Mouse (Mus musculus): ENCODE data around the gene Ccpg1. TPM values are rescaled to one million over a fixed set of nuclear protein-coding genes. Genes with fewer than 3 reads are reported as not detected.

The Ccpg1 gene
- polyA plus RNA-seq, 1 experiment from 2014 or later, result 22.9 TPM

DNA sequence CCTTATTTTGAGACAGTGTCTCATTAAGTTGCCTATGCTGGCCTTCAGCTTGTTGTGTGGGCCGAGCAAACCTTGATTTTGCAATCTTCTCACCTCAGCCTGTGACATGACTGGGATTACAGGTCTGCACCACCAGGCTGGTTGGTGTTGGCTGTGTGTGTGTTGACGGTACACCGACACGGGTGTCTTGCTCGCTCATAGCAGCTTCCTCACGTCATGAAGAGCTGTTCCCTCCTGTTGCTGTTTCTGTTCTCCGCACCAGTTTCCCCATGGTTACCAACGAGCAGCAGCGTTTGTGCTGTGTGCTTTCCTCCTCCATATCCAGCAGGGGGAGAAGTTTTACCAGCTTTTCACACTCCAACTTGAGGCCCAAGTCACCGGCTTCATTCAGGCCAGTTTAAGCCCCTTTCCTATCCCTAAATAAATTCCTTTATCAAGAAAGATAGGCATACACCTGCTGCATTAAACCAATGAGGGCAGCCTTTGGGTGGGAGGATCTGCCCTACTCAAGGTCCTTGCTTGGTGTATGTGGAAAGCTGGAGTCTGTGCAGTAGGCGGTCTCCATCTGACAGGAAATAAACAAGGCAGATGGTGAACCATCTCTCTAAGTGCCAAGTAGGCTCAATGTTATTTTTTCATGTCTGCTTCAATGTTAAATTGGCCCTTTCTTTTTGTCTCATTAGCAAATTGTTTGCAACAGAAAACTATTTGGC, 16.7 kb upstream of the Ccpg1 start:
- H3K4me2 ChIP-seq (replicated peaks; ENCODE audit: low read depth), result no peak overlapping the region

GRCm38 (mm10) chr9:72969874-72970273, 15.4 kb upstream of the Ccpg1 start:
- DNase-seq (ENCODE audit: low spot score) (no peak), ATAC-seq (ENCODE audit: low FRiP score, low TSS enrichment) (0 out of 2 replicates have a peak, but pooled peaks have one; percentile 22)
- Histone ChIP-seq H3K36me3 (ENCODE audit: control insufficient read depth, insufficient read depth, low read length) (no peaks in the 10 kb centered on the region), H3K4me2 (replicated peaks; ENCODE audit: low read depth) (no peak overlapping the region), H3K27me3 (ENCODE audit: control insufficient read depth, insufficient read depth, low read length) (no peaks in the 10 kb centered on the region), H3K9ac (ENCODE audit: low read length) (no peak overlapping the region), H3K27ac (replicated peaks) (no peak overlapping the region), H3K9me3 (ENCODE audit: control insufficient read depth, low read length) (no peaks in the 10 kb centered on the region), H3K4me3 (ENCODE audit: low read depth, low read length) (no peak overlapping the region), H3K4me1 (replicated peaks; ENCODE audit: control insufficient read depth, insufficient read depth) (no peaks in the 10 kb centered on the region)
- 70% methylated on average over 7 of the region's 7 CpGs for WGBS
- peak; percentile 24 for TF ChIP-seq CTCF (IDR thresholded peaks at IDR 0.05; ENCODE audit: low read depth)
- no peak for TF ChIP-seq EP300 (optimal IDR thresholded peaks at IDR 0.05)

More for the DNA sequence above, 16.7 kb upstream of the Ccpg1 start:
- Histone ChIP-seq H3K9me3 (ENCODE audit: control insufficient read depth, low read length) (no peaks in the 10 kb centered on the region), H3K27me3 (ENCODE audit: control insufficient read depth, insufficient read depth, low read length) (no peaks in the 10 kb centered on the region), H3K27ac (replicated peaks) (no peak overlapping the region), H3K4me1 (replicated peaks; ENCODE audit: control insufficient read depth, insufficient read depth) (no peaks in the 10 kb centered on the region), H3K9ac (ENCODE audit: low read length) (no peak overlapping the region), H3K4me3 (ENCODE audit: low read depth, low read length) (no peak overlapping the region), H3K36me3 (ENCODE audit: control insufficient read depth, insufficient read depth, low read length) (no peaks in the 10 kb centered on the region)
- TF ChIP-seq CTCF (IDR thresholded peaks at IDR 0.05; ENCODE audit: low read depth) (peak; percentile 83), EP300 (optimal IDR thresholded peaks at IDR 0.05) (no peak)
- WGBS, result 24% methylated on average over 11 of the region's 11 CpGs
- DNase-seq (ENCODE audit: low spot score) (peak; percentile 49), ATAC-seq (ENCODE audit: low FRiP score, low TSS enrichment) (peak; percentile 72)

DNA sequence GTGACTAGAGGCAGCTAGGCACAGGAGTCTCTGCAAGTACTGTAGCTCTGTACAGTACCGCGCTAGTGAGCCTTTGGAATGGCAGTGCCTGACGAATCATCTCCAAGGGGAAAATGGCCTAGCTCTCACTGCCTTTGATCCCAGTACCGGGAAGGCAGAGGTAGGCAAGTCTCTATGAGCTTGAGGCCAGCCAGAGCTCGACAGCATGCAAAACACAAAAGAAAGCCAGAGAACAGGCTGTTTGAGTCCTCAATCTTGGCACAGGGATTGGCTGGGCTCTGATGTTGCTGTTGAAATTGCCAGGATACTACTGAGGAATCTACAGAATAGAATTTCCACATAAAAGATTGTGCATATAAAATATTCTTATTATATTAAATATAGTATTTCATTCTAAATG, 12.8 kb upstream of the Ccpg1 start:
- Histone ChIP-seq H3K4me3 (ENCODE audit: low read depth, low read length) (no peak overlapping the region), H3K36me3 (ENCODE audit: control insufficient read depth, insufficient read depth, low read length) (no peaks in the 10 kb centered on the region), H3K27ac (replicated peaks) (no peak overlapping the region), H3K27me3 (ENCODE audit: control insufficient read depth, insufficient read depth, low read length) (no peaks in the 10 kb centered on the region), H3K4me1 (replicated peaks; ENCODE audit: control insufficient read depth, insufficient read depth) (no peaks in the 10 kb centered on the region), H3K4me2 (replicated peaks; ENCODE audit: low read depth) (no peak overlapping the region), H3K9ac (ENCODE audit: low read length) (no peak overlapping the region), H3K9me3 (ENCODE audit: control insufficient read depth, low read length) (no peaks in the 10 kb centered on the region)
- DNase-seq (ENCODE audit: low spot score) (no peak), ATAC-seq (ENCODE audit: low FRiP score, low TSS enrichment) (no peak)
- TF ChIP-seq EP300 (optimal IDR thresholded peaks at IDR 0.05) (no peak), CTCF (IDR thresholded peaks at IDR 0.05; ENCODE audit: low read depth) (no peak)
- WGBS, result 84% methylated on average over 5 of the region's 5 CpGs

DNA sequence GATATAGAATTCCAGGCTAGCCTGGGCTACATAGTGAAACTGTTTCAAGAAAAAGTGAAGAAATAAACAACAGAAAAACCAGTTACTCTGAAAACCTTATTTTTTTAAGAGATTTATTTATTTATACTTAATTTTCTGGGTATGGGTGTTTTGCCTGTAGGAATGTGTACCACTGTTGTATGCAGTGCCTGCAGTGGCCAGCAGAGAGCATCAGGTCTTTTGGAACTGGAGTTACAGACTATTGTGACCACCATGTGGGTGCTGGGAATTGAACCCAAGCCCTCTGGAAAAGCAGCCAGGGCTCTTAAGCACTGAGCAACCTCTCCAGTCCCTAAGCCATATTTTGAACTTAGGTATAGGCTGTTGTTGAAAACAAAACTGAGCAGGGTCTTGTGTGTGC, 12.2 kb upstream of the Ccpg1 start:
- H3K9me3 ChIP-seq (ENCODE audit: control insufficient read depth, low read length), result no peaks in the 10 kb centered on the region
- no peaks in the 10 kb centered on the region for H3K27me3 ChIP-seq (ENCODE audit: control insufficient read depth, insufficient read depth, low read length)
- H3K27ac ChIP-seq (replicated peaks), result no peak overlapping the region
- H3K4me2 ChIP-seq (replicated peaks; ENCODE audit: low read depth), result no peak overlapping the region
- no peaks in the 10 kb centered on the region for H3K4me1 ChIP-seq (replicated peaks; ENCODE audit: control insufficient read depth, insufficient read depth)
- no peaks in the 10 kb centered on the region for H3K36me3 ChIP-seq (ENCODE audit: control insufficient read depth, insufficient read depth, low read length)
- no peak for DNase-seq (ENCODE audit: low spot score)
- H3K4me3 ChIP-seq (ENCODE audit: low read depth, low read length), result no peak overlapping the region
- TF ChIP-seq EP300 (optimal IDR thresholded peaks at IDR 0.05) (no peak), CTCF (IDR thresholded peaks at IDR 0.05; ENCODE audit: low read depth) (no peak)
- H3K9ac ChIP-seq (ENCODE audit: low read length), result no peak overlapping the region
- ATAC-seq (ENCODE audit: low FRiP score, low TSS enrichment), result no peak

- Histone ChIP-seq H3K27me3 (ENCODE audit: control insufficient read depth, insufficient read depth, low read length) (no peaks in the 10 kb centered on the region), H3K9me3 (ENCODE audit: control insufficient read depth, low read length) (no peaks in the 10 kb centered on the region), H3K27ac (replicated peaks) (no peak overlapping the region), H3K4me1 (replicated peaks; ENCODE audit: control insufficient read depth, insufficient read depth) (no peaks in the 10 kb centered on the region), H3K9ac (ENCODE audit: low read length) (no peak overlapping the region), H3K4me3 (ENCODE audit: low read depth, low read length) (no peak overlapping the region), H3K4me2 (replicated peaks; ENCODE audit: low read depth) (no peak overlapping the region), H3K36me3 (ENCODE audit: control insufficient read depth, insufficient read depth, low read length) (no peaks in the 10 kb centered on the region)
- no peak for TF ChIP-seq EP300 (optimal IDR thresholded peaks at IDR 0.05)
- no peak for TF ChIP-seq CTCF (IDR thresholded peaks at IDR 0.05; ENCODE audit: low read depth)
- 85% methylated on average over 5 of the region's 5 CpGs for WGBS
- ATAC-seq (ENCODE audit: low FRiP score, low TSS enrichment), result no peak
- no peak for DNase-seq (ENCODE audit: low spot score)
Observed at GRCm38 (mm10) chr9:72974734-72975133, 10.5 kb upstream of the Ccpg1 start.

DNA sequence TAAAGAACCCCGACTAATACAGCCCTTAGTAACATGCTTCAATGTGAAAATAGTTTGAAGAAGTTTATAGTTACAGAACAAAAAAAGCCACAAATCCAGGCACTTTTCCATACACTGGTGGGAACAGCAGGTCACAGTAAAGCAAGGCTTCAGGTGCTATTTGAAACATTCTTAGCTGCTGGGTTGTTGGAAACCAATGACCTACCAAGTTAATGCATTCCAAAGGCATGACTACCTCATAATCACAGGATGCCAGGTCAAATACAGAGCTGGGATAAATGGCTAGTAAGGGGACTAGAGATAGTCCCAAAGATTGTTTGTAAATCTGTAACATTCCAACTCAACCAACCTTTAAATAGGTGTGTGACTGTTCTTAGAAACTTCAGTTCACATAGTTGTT, 10.0 kb upstream of the Ccpg1 start:
- no peak for TF ChIP-seq EP300 (optimal IDR thresholded peaks at IDR 0.05)
- TF ChIP-seq CTCF (IDR thresholded peaks at IDR 0.05; ENCODE audit: low read depth), result no peak
- Histone ChIP-seq H3K27ac (replicated peaks) (no peak overlapping the region), H3K27me3 (ENCODE audit: control insufficient read depth, insufficient read depth, low read length) (no peaks in the 10 kb centered on the region), H3K9ac (ENCODE audit: low read length) (no peak overlapping the region), H3K4me1 (replicated peaks; ENCODE audit: control insufficient read depth, insufficient read depth) (no peaks in the 10 kb centered on the region), H3K4me3 (ENCODE audit: low read depth, low read length) (no peak overlapping the region), H3K4me2 (replicated peaks; ENCODE audit: low read depth) (no peak overlapping the region), H3K36me3 (ENCODE audit: control insufficient read depth, insufficient read depth, low read length) (no peaks in the 10 kb centered on the region), H3K9me3 (ENCODE audit: control insufficient read depth, low read length) (no peaks in the 10 kb centered on the region)
- ATAC-seq (ENCODE audit: low FRiP score, low TSS enrichment) (no peak), DNase-seq (ENCODE audit: low spot score) (no peak)
- WGBS, result 93% methylated on average over 1 of the region's 1 CpGs
